Comparison of ENCODE assay signal across 9 mouse cellular contexts in the genomic region with DNA sequence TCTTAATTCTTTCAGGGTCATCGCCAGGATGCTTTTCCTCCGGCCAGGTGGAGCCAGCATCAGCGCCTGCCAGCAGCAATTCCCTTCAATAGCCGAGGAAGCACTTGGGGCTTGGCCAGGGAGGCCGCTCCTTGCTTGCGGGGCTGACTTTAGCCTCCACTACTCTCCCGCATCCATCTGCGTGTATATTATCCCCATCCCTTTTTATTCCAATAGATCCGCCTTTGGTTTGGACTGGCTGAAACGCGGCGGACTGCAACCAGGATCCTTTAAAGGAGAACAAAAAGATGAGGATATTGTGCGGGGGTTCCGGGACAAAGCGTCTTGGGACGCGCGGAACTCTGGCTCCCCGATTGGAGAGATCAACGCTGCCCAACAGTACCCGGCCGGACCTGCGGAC.
DNase-seq lines count a peak whose midpoint lies in the region; ATAC-seq and TF ChIP-seq lines count a peak whose summit lies in the region.
"Had no signal": no experiment of that assay in that cellular context is flagged by ENCODE, and none has a peak within 500 bp of the region (broad histone marks: within the 10 kb centered on the region; RNA-seq: fewer than 3 reads in every experiment).

No protein-coding gene starts in this region.

- TF ChIP-seq CTCF in gastrocnemius, adult 2 months (IDR thresholded peaks at IDR 0.05), result no peak

- H3K4me1 ChIP-seq in forebrain, embryonic 15.5 days, result peaks cover 42% of the 10 kb centered on the region
- H3K4me1 ChIP-seq in midbrain, embryonic 13.5 days (replicated peaks), result peaks cover 54% of the 10 kb centered on the region

- DNase-seq in embryo, embryonic 10 days (ENCODE audit: low spot score), result peak; percentile 21
- DNase-seq in embryo, embryonic 11 days, result no peak
- DNase-seq in cerebellum, adult 18-20 months, result peak; percentile 82 to 83
- no peak for DNase-seq in urinary bladder, postnatal 4 days (ENCODE audit: low spot score in 2 of 2)
- no peak for DNase-seq in gastrocnemius, adult 2 months
- no peak for DNase-seq in heart, postnatal 25 days (ENCODE audit: low spot score)

- peak overlapping the region; percentile 59 for H3K4me3 ChIP-seq in forebrain, embryonic 15.5 days
- H3K4me3 ChIP-seq in midbrain, embryonic 13.5 days (replicated peaks), result peak overlapping the region; percentile 91
- no peak overlapping the region for H3K4me3 ChIP-seq in gastrocnemius, adult 2 months
- H3K4me3 ChIP-seq: erythroblast, embryonic 14.5 days had no signal

- intact Hi-C loops in gastrocnemius, adult 2 months (cut with DNase I), result no loop called here
- intact Hi-C loops in heart, postnatal 25 days (cut with DNase I), result no loop called here

- no peak for ATAC-seq in forebrain, embryonic 15.5 days (replicated peaks)
- ATAC-seq in midbrain, embryonic 13.5 days, result no peak

- under 1% methylated on average over 23 of the region's 23 CpGs for WGBS in forebrain, embryonic 15.5 days
- WGBS in midbrain, embryonic 13.5 days, result under 1% methylated on average over 23 of the region's 23 CpGs

- no peaks in the 10 kb centered on the region for H3K9me3 ChIP-seq in forebrain, embryonic 15.5 days
- no peaks in the 10 kb centered on the region for H3K9me3 ChIP-seq in midbrain, embryonic 13.5 days

- peak overlapping the region; percentile 99 for H3K27ac ChIP-seq in forebrain, embryonic 15.5 days (replicated peaks)
- H3K27ac ChIP-seq in midbrain, embryonic 13.5 days, result peak overlapping the region; percentile 100
- no peak overlapping the region for H3K27ac ChIP-seq in gastrocnemius, adult 2 months

- peak overlapping the region; percentile 85 for H3K9ac ChIP-seq in forebrain, embryonic 15.5 days (replicated peaks)
- H3K9ac ChIP-seq in midbrain, embryonic 13.5 days (replicated peaks), result peak overlapping the region; percentile 100

- H3K36me3 ChIP-seq in forebrain, embryonic 15.5 days, result 0 out of 2 replicates have a peak, but pooled peaks cover 4% of the 10 kb centered on the region
- peaks cover 29% of the 10 kb centered on the region for H3K36me3 ChIP-seq in midbrain, embryonic 13.5 days

- no peaks in the 10 kb centered on the region for H3K27me3 ChIP-seq in forebrain, embryonic 15.5 days
- no peaks in the 10 kb centered on the region for H3K27me3 ChIP-seq in midbrain, embryonic 13.5 days

- peak overlapping the region; percentile 95 for H3K4me2 ChIP-seq in forebrain, embryonic 15.5 days (replicated peaks)
- peak overlapping the region; percentile 98 for H3K4me2 ChIP-seq in midbrain, embryonic 13.5 days (replicated peaks)

Comparison
In these comparisons a context has a peak if more than half of its experiments do, and no peak if none do; other contexts are left out.
1. DNase-seq: peak in embryo, embryonic 10 days (single experiment) and cerebellum, adult 18-20 months (2 of 2); none in embryo, embryonic 11 days (single experiment), urinary bladder, postnatal 4 days (0 of 2), gastrocnemius, adult 2 months (single experiment) and heart, postnatal 25 days (single experiment).